Mouse (Mus musculus): ENCODE measurements around the gene Bmf. TPM values are rescaled to one million over a fixed set of nuclear protein-coding genes. Genes with fewer than 3 reads are reported as not detected.

Bmf gene
- polyA plus RNA-seq, 1 experiment from 2014 or later, result 2.8 TPM

DNA sequence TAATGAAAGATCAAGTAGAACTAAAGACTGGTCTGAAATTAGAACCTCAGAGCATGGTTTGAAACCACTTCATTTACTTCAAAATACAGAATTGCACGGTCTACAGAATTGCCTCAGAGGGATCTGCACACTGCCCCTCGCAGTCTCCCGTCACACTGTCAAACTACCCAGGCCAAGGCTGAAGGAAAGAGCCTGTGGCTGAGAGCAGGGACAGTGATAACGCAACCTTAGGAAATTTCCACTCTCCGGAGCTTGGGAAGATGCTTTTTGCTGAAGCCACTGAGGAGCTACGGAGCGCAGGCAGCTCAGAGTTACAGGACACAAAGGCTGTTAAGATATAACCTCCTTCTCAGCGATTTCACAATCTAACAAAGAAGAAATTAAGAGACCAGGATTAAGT lies 10.4 kb downstream of the Bmf start:
- Histone ChIP-seq H3K36me3 (ENCODE audit: control insufficient read depth, insufficient read depth, low read length) (no peaks in the 10 kb centered on the region), H3K4me3 (ENCODE audit: low read depth, low read length) (no peak overlapping the region), H3K27ac (ENCODE audit: low read depth, low read length) (no peak overlapping the region), H3K27me3 (ENCODE audit: control insufficient read depth, insufficient read depth, low read length) (no peaks in the 10 kb centered on the region), H3K9ac (ENCODE audit: low read length) (no peak overlapping the region), H3K4me2 (no peak overlapping the region), H3K4me1 (ENCODE audit: control insufficient read depth, insufficient read depth, low read length) (peaks cover 13% of the 10 kb centered on the region), H3K9me3 (ENCODE audit: control insufficient read depth, low read length) (no peaks in the 10 kb centered on the region)
- DNase-seq (ENCODE audit: low spot score, missing footprints) (no peak), ATAC-seq (ENCODE audit: low FRiP score) (no peak)
- WGBS, result 85% methylated on average over 8 of the region's 8 CpGs

GRCm38 (mm10) chr2:118537226-118537625 lies 12.3 kb downstream of the Bmf start:
- Histone ChIP-seq H3K36me3 (ENCODE audit: control insufficient read depth, insufficient read depth, low read length) (no peaks in the 10 kb centered on the region), H3K9ac (ENCODE audit: low read length) (no peak overlapping the region), H3K27ac (ENCODE audit: low read depth, low read length) (no peak overlapping the region), H3K27me3 (ENCODE audit: control insufficient read depth, insufficient read depth, low read length) (no peaks in the 10 kb centered on the region), H3K4me2 (no peak overlapping the region), H3K4me3 (ENCODE audit: low read depth, low read length) (no peak overlapping the region), H3K9me3 (ENCODE audit: control insufficient read depth, low read length) (no peaks in the 10 kb centered on the region), H3K4me1 (ENCODE audit: control insufficient read depth, insufficient read depth, low read length) (peaks cover 27% of the 10 kb centered on the region)
- DNase-seq (ENCODE audit: low spot score, missing footprints) (no peak), ATAC-seq (ENCODE audit: low FRiP score) (no peak)
- WGBS, result 44% methylated on average over 4 of the region's 4 CpGs

- no peaks in the 10 kb centered on the region for H3K9me3 ChIP-seq (ENCODE audit: control insufficient read depth, low read length)
- no peaks in the 10 kb centered on the region for H3K36me3 ChIP-seq (ENCODE audit: control insufficient read depth, insufficient read depth, low read length)
- no peak overlapping the region for H3K4me2 ChIP-seq
- WGBS, result 87% methylated on average over 8 of the region's 8 CpGs
- H3K4me1 ChIP-seq (ENCODE audit: control insufficient read depth, insufficient read depth, low read length), result peaks cover 33% of the 10 kb centered on the region
- ATAC-seq (ENCODE audit: low FRiP score), result no peak
- H3K4me3 ChIP-seq (ENCODE audit: low read depth, low read length), result no peak overlapping the region
- H3K27me3 ChIP-seq (ENCODE audit: control insufficient read depth, insufficient read depth, low read length), result no peaks in the 10 kb centered on the region
- no peak for DNase-seq (ENCODE audit: low spot score, missing footprints)
- no peak overlapping the region for H3K9ac ChIP-seq (ENCODE audit: low read length)
- H3K27ac ChIP-seq (ENCODE audit: low read depth, low read length), result no peak overlapping the region
Measured at GRCm38 (mm10) chr2:118536553-118536952, 12.9 kb downstream of the Bmf start.

GRCm38 (mm10) chr2:118536111-118536510 lies 13.4 kb downstream of the Bmf start:
- H3K9ac ChIP-seq (ENCODE audit: low read length), result no peak overlapping the region
- H3K27me3 ChIP-seq (ENCODE audit: control insufficient read depth, insufficient read depth, low read length), result no peaks in the 10 kb centered on the region
- no peak overlapping the region for H3K27ac ChIP-seq (ENCODE audit: low read depth, low read length)
- H3K4me3 ChIP-seq (ENCODE audit: low read depth, low read length), result no peak overlapping the region
- no peak overlapping the region for H3K4me2 ChIP-seq
- H3K4me1 ChIP-seq (ENCODE audit: control insufficient read depth, insufficient read depth, low read length), result peaks cover 38% of the 10 kb centered on the region
- no peaks in the 10 kb centered on the region for H3K9me3 ChIP-seq (ENCODE audit: control insufficient read depth, low read length)
- DNase-seq (ENCODE audit: low spot score, missing footprints) (no peak), ATAC-seq (ENCODE audit: low FRiP score) (no peak)
- WGBS, result 89% methylated on average over 6 of the region's 6 CpGs
- no peaks in the 10 kb centered on the region for H3K36me3 ChIP-seq (ENCODE audit: control insufficient read depth, insufficient read depth, low read length)

DNA sequence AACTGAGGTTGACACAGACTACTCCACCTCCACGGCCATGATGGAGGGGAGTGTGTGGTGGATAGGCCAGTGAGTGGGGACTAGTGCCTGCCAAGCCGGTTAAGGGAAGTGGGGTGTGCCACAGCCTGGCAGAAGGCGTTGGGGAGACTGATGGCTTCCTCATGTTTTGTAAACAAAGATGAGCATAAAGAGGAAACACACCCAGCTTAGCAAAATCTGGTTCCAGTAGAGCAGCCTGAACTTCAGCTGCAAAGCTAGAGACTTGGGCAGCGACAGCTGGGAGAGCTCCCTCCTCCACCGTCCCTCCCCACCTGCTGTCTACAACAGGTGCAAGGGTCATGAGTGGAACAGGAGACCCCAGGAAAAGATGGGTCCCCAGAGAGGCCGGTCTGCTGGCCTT lies 15.5 kb downstream of the Bmf start:
- H3K27ac ChIP-seq (ENCODE audit: low read depth, low read length), result no peak overlapping the region

DNA sequence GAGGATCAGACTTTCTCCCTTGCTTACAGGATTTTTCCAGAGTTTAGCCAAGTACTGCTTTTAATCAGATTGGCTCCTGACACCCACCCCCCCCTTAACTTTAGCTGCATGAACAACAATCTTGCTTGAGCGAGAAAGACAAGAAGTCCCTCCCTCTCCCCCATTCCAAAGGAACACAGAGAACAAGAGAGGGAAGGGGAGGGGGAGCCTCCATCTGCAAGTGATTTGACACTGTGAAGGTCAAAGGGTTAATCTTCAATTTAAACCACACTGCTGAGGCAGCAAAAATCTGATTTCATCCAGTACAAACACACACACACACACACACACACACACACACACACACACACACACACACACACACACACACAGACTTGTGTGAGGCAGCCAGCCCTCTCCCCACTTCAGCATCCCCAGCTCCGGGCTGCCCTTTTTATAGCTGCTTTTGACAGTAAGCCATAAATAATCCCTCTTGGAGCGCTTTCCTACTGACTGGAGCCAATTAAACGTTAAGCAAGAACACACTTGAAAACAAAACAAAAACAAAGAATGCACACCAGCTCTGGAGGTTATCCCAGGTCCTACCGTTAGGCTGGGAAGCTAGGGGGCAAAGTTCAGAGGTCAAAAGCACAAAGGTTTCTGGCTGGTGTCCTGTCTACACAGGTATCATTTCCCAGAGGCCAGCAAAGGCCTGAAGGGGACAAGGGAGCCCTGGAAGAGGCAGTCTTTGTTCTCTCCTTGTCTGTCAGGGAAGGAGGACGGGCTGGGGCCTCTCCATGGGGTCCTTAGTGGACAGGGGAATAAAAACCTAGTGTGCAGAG lies 16.4 kb downstream of the Bmf start:
- peak overlapping the region; percentile 33 for H3K27ac ChIP-seq (ENCODE audit: low read depth, low read length)
- no peaks in the 10 kb centered on the region for H3K36me3 ChIP-seq (ENCODE audit: control insufficient read depth, insufficient read depth, low read length)
- H3K27me3 ChIP-seq (ENCODE audit: control insufficient read depth, insufficient read depth, low read length), result no peaks in the 10 kb centered on the region
- WGBS, result 1% methylated on average over 6 of the region's 6 CpGs
- 0 out of 2 replicates have a peak overlapping the region, but pooled peaks have one; percentile 39 for H3K9ac ChIP-seq (ENCODE audit: low read length)
- no peak overlapping the region for H3K4me3 ChIP-seq (ENCODE audit: low read depth, low read length)
- ATAC-seq (ENCODE audit: low FRiP score) (peak; percentile 53), DNase-seq (ENCODE audit: low spot score, missing footprints) (peak; percentile 95)
- no peak overlapping the region; the same call in 1 of the 2 replicates for H3K4me2 ChIP-seq
- H3K9me3 ChIP-seq (ENCODE audit: control insufficient read depth, low read length), result no peaks in the 10 kb centered on the region
- peaks cover 50% of the 10 kb centered on the region for H3K4me1 ChIP-seq (ENCODE audit: control insufficient read depth, insufficient read depth, low read length)

More for the DNA sequence above, 15.5 kb downstream of the Bmf start:
- DNase-seq (ENCODE audit: low spot score, missing footprints), result no peak
- Histone ChIP-seq H3K4me2 (no peak overlapping the region), H3K27me3 (ENCODE audit: control insufficient read depth, insufficient read depth, low read length) (no peaks in the 10 kb centered on the region), H3K9me3 (ENCODE audit: control insufficient read depth, low read length) (no peaks in the 10 kb centered on the region), H3K9ac (ENCODE audit: low read length) (no peak overlapping the region), H3K4me3 (ENCODE audit: low read depth, low read length) (no peak overlapping the region), H3K36me3 (ENCODE audit: control insufficient read depth, insufficient read depth, low read length) (no peaks in the 10 kb centered on the region), H3K4me1 (ENCODE audit: control insufficient read depth, insufficient read depth, low read length) (peaks cover 49% of the 10 kb centered on the region)
- WGBS, result 72% methylated on average over 6 of the region's 6 CpGs
- no peak for ATAC-seq (ENCODE audit: low FRiP score)

DNA sequence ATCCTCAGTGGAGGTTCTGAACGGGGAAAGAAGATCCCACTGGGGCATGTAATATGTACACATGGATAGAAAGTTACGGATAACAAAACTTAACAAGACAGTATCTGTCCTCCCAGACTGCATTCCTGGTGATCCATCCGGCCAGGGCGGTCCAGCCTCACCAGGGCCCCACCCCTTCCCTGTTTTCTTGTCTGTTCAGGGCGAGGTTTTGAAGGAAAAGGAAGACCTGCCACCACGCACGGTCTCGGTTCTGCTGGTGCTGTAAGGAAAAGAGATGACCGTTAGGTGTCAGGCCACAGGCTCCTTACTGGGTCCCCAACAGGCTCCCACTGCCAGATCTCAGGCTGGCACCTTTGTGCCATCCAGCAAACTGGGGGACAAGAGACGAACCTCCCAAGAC lies 17.1 kb downstream of the Bmf start:
- DNase-seq (ENCODE audit: low spot score, missing footprints) (no peak), ATAC-seq (ENCODE audit: low FRiP score) (no peak; the same call in none of the 2 replicates)
- H3K4me2 ChIP-seq, result no peak overlapping the region; the same call in 1 of the 2 replicates
- H3K4me3 ChIP-seq (ENCODE audit: low read depth, low read length), result no peak overlapping the region
- no peaks in the 10 kb centered on the region for H3K36me3 ChIP-seq (ENCODE audit: control insufficient read depth, insufficient read depth, low read length)
- H3K9ac ChIP-seq (ENCODE audit: low read length), result 0 out of 2 replicates have a peak overlapping the region, but pooled peaks have one; percentile 39
- 18% methylated on average over 10 of the region's 10 CpGs for WGBS
- H3K9me3 ChIP-seq (ENCODE audit: control insufficient read depth, low read length), result no peaks in the 10 kb centered on the region
- H3K27me3 ChIP-seq (ENCODE audit: control insufficient read depth, insufficient read depth, low read length), result no peaks in the 10 kb centered on the region
- peaks cover 50% of the 10 kb centered on the region for H3K4me1 ChIP-seq (ENCODE audit: control insufficient read depth, insufficient read depth, low read length)
- peak overlapping the region; percentile 30; the same call in 1 of the 2 replicates for H3K27ac ChIP-seq (ENCODE audit: low read depth, low read length)

DNA sequence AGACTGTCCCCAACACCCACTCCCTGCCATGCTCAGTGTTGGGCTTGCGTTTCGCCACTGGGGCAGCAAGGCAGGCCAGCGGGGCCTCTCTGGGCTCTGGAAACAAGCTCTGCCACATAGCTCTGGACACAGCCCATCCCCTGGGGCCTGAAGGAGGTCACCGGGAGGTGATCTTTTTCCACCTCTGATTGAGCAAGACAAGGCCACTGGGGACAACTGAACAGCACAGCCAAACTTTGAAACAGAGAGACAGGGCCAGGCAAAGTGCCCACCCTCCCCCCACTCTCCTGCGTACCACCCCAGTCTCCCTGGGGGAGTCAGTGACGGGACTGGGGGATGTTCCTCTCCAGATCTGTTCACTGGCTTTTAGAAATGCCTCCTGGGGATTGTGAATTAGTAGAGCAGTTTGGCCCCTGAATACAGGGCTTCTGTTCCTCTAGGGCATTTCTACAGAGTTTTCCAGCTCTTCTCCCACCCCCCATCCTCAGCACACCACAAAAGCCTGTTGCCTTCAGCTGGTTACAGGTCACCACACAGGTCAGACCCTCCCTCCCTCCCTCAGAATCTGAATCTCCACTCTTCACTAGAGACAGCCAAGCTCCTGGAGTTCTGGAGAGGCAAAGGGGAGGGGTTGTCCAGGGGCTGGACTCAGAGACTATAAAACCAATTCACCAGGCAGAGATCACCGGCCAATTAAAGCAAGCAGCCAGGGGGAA lies 19.9 kb downstream of the Bmf start:
- Histone ChIP-seq H3K27ac (ENCODE audit: low read depth, low read length) (peak overlapping the region; percentile 74), H3K27me3 (ENCODE audit: control insufficient read depth, insufficient read depth, low read length) (no peaks in the 10 kb centered on the region), H3K9me3 (ENCODE audit: control insufficient read depth, low read length) (no peaks in the 10 kb centered on the region), H3K9ac (ENCODE audit: low read length) (peak overlapping the region; percentile 28; the same call in 1 of the 2 replicates), H3K4me3 (ENCODE audit: low read depth, low read length) (no peak overlapping the region), H3K4me2 (peak overlapping the region; percentile 6; the same call in 1 of the 2 replicates), H3K36me3 (ENCODE audit: control insufficient read depth, insufficient read depth, low read length) (no peaks in the 10 kb centered on the region), H3K4me1 (ENCODE audit: control insufficient read depth, insufficient read depth, low read length) (peaks cover 50% of the 10 kb centered on the region)
- 0% methylated on average over 7 of the region's 7 CpGs for WGBS
- ATAC-seq (ENCODE audit: low FRiP score) (peak; percentile 65), DNase-seq (ENCODE audit: low spot score, missing footprints) (peak; percentile 93)

DNA sequence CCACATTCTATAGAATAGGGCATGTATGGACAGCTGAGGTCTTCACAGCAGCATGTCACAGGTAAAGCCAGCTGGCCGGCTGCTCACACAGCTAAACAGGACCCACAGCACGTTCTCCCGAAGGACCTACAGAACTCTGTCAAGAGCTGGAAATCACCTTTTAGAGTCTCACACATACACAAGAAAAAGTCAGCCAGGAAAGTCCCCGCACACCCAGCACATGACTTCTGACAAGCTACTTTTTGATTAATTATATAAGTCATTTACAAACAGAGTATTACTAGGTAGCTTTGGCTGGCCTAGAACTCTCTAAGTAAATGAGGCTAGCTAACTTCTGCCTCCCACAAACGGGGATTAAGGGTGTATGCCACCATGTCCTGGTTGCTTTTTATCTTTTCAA lies 22.9 kb downstream of the Bmf start:
- WGBS, result 92% methylated on average over 5 of the region's 5 CpGs
- Histone ChIP-seq H3K9me3 (ENCODE audit: control insufficient read depth, low read length) (no peaks in the 10 kb centered on the region), H3K27me3 (ENCODE audit: control insufficient read depth, insufficient read depth, low read length) (no peaks in the 10 kb centered on the region), H3K4me3 (ENCODE audit: low read depth, low read length) (no peak overlapping the region), H3K36me3 (ENCODE audit: control insufficient read depth, insufficient read depth, low read length) (no peaks in the 10 kb centered on the region), H3K4me1 (ENCODE audit: control insufficient read depth, insufficient read depth, low read length) (peaks cover 25% of the 10 kb centered on the region), H3K27ac (ENCODE audit: low read depth, low read length) (no peak overlapping the region), H3K4me2 (no peak overlapping the region), H3K9ac (ENCODE audit: low read length) (no peak overlapping the region)
- DNase-seq (ENCODE audit: low spot score, missing footprints) (peak; percentile 10), ATAC-seq (ENCODE audit: low FRiP score) (no peak)
